Mouse (Mus musculus): Measurements from ENCODE around the gene Tmem109.

DNA sequence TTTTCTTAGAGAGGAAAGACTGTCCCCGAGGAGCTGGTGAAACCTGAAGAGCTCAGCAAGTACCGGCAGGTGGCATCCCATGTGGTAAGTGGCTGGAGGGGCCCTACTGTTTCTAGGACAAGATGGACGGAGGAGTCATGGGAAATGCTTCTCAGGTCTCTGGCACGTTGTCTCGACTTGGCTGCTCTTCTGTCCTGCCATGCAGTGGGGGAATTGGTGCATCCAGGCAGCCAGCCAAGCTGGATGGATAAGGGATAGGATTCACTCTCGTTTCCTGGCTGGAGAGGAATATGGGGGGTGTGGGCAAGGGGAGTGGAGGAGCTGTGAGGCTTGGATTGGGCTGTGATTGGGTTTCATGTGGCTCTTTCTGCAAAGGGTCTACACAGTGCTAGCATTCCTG is 18.5 kb upstream of the Tmem109 start:
- TF ChIP-seq CTCF (conservative IDR thresholded peaks at IDR 0.05; ENCODE audit: low read length) = no peak
- TF ChIP-seq POU5F1 (IDR thresholded peaks at IDR 0.05; ENCODE audit: borderline replicate concordance, low read length) = no peak

All from E14TG2a.4 (cell line).